Mouse (Mus musculus) brain, embryonic 14.5 days (tissue): ENCODE measurements around the gene Btd.

ENCODE experiments used
- CTCF ChIP-seq: fragments of 200-500 bp; IDR thresholded peaks from 2 replicates; pipeline ENCODE4 v1.5.1; 2012; ENCODE audit warnings: inconsistent platforms, mild to moderate bottlenecking, moderate library complexity, borderline replicate concordance; ENCODE audit not compliant: insufficient read depth, insufficient read length; ENCODE audit errors: extremely low read depth
- POLR2A ChIP-seq: fragments of 200-500 bp; IDR thresholded peaks from 2 replicates; pipeline ENCODE4 v1.6.1; 2012; ENCODE audit warnings: mild to moderate bottlenecking, inconsistent platforms, borderline replicate concordance; ENCODE audit not compliant: poor library complexity, insufficient read depth, insufficient read length, severe bottlenecking; ENCODE audit errors: extremely low read depth

DNA sequence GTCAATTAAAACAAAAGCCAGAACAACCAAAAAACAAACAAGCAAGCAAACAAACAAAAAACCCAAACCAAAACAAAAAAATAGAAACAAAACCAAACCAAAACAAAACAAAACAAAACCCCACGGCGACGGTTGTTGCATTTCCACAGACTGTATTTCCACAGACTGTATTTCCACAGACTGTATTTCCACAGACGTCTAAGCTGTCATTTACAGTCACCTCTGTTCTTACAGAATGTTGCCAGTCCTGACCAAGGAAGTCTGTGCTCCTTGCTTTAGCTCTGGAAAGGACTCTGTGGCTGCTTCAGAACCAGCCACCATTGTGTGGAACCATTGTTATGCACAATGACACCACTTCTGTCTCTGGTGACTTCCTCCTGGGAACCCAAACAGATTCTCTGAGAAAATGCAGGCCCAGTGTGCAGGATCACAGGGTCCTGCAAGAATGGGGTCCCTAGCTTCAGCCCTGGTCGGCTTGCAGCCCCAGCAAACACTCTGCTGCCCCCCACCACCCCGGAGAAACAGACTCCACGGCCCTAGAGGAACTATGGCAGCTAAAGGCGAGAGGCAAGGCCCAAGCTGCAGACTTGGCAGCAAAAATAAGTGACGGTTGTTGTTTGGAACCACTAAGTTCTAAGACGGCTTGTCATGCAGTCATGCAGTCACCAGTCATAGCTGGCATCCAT lies 30.9 kb downstream of the Btd start:
- no peak for TF ChIP-seq POLR2A
- no peak for TF ChIP-seq CTCF
